Mouse (Mus musculus) spleen, adult 2 months (tissue): ENCODE data around the gene Fndc3b.

Experiments
- CTCF ChIP-seq: fragments of 200-500 bp; IDR thresholded peaks from 2 replicates; pipeline ENCODE4 v1.5.1; 2011; ENCODE audit warnings: mild to moderate bottlenecking, inconsistent platforms; ENCODE audit not compliant: insufficient read depth, insufficient read length, insufficient replicate concordance; ENCODE audit errors: extremely low read depth
- POLR2A ChIP-seq: fragments of 200-500 bp; IDR thresholded peaks from 2 replicates; pipeline ENCODE4 v1.6.1; 2011; ENCODE audit warnings: low read depth, low read length, inconsistent platforms

DNA sequence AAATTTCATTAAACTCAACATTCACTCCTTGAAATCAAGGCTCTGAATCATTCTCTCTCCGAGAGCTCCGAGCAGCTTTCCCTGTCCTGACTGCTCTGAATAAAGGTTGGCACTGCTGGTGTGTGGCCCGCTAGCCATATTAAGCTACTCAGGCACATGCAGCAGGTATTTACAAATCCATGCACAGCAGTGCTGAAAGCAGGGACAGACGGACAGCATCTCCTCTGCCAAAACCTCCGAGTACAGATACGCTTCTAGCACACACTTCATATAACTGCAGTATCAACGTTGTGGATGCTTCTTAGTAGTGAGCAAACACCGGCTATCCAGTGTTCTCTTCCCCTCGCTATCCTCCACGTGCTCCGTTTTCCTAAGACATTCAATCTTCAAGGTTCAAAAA, 167.0 kb downstream of the Fndc3b start:
- TF ChIP-seq POLR2A (no peak), CTCF (no peak)
